Comparison of ENCODE assay signal across 16 mouse cellular contexts in genomic region chr11:116428872-116429859, GRCm38 (mm10). TPM values are rescaled to one million over a fixed set of nuclear protein-coding genes. Genes with fewer than 3 reads are reported as not detected.
DNase-seq lines count a peak whose midpoint lies in the region; ATAC-seq and TF ChIP-seq lines count a peak whose summit lies in the region.
"Had no signal": no experiment of that assay in that cellular context is flagged by ENCODE, and none has a peak within 500 bp of the region (broad histone marks: within the 10 kb centered on the region; RNA-seq: fewer than 3 reads in every experiment).

No protein-coding gene starts in this region.

- H3K27me3 ChIP-seq in heart, embryonic 14.5 days (ENCODE audit: control insufficient read depth, insufficient read depth, low read length): no peaks in the 10 kb centered on the region
- no peaks in the 10 kb centered on the region for H3K27me3 ChIP-seq in CH12.LX (replicated peaks)
- H3K27me3 ChIP-seq in liver, embryonic 12.5 days (replicated peaks): no peaks in the 10 kb centered on the region

- TF ChIP-seq POLR2A in CH12.LX (IDR thresholded peaks at IDR 0.05; ENCODE audit: low read depth, low read length): peak; percentile 28
- no peak for TF ChIP-seq POLR2A in bone marrow, adult 2 months (IDR thresholded peaks at IDR 0.05; ENCODE audit: borderline replicate concordance, control insufficient read depth, low read depth, low read length)

- TF ChIP-seq RAD21 in CH12.LX (IDR thresholded peaks at IDR 0.05; ENCODE audit: low read depth, low read length): no peak

- H3K36me3 ChIP-seq in heart, embryonic 14.5 days (ENCODE audit: control insufficient read depth, insufficient read depth, low read length): no peaks in the 10 kb centered on the region
- no peaks in the 10 kb centered on the region for H3K36me3 ChIP-seq in CH12.LX (replicated peaks in 1 of 2; ENCODE audit: control insufficient read depth in 1 of 2, insufficient read depth in 1 of 2, low read length in 1 of 2)
- no peaks in the 10 kb centered on the region for H3K36me3 ChIP-seq in liver, embryonic 12.5 days

- H3K9me3 ChIP-seq in heart, embryonic 14.5 days (ENCODE audit: control insufficient read depth, low read length): no peaks in the 10 kb centered on the region
- no peaks in the 10 kb centered on the region for H3K9me3 ChIP-seq in CH12.LX (replicated peaks; ENCODE audit: low read length)
- no peaks in the 10 kb centered on the region for H3K9me3 ChIP-seq in liver, embryonic 12.5 days (replicated peaks)

- no peak for DNase-seq in heart, postnatal 4 days
- no peak for DNase-seq in CH12.LX (ENCODE audit: extremely low read depth)
- no peak for DNase-seq in thymus, postnatal 36 days
- no peak for DNase-seq in natural killer cell, adult 2 months (ENCODE audit: low spot score in 2 of 2)
- no peak for DNase-seq in cerebellum, adult 11-12 months
- DNase-seq: adrenal gland, adult 8-10 months; cerebellum, adult 8-10 months; layer of hippocampus, postnatal 36 days; thymus, adult 18-20 months had no signal

- 0 out of 2 replicates have a peak, but pooled peaks have one; percentile 31 for TF ChIP-seq EP300 in CH12.LX (IDR thresholded peaks at IDR 0.05; ENCODE audit: low read length)

- H3K27ac ChIP-seq in heart, embryonic 14.5 days (replicated peaks in 1 of 2; ENCODE audit: control insufficient read depth in 1 of 2, insufficient read depth in 1 of 2, low read depth in 2 of 2, low read length in 2 of 2): 0 out of 4 replicates have a peak overlapping the region, but pooled peaks of 1 of the 2 experiments have one; percentile 2
- H3K27ac ChIP-seq in CH12.LX (ENCODE audit: insufficient read depth, low read depth): peak overlapping the region; percentile 79
- H3K27ac ChIP-seq in bone marrow, adult 2 months (ENCODE audit: control insufficient read depth, insufficient read depth, low read depth, low read length, poor library complexity): peak overlapping the region; percentile 36
- peak overlapping the region; percentile 82 for H3K27ac ChIP-seq in liver, embryonic 12.5 days
- H3K27ac ChIP-seq: hindbrain, embryonic 14.5 days; macrophage had no signal

- peaks cover under 1% of the 10 kb centered on the region; the same call in 1 of the 2 replicates for H3K79me2 ChIP-seq in CH12.LX (replicated peaks; ENCODE audit: control insufficient read depth, extremely low read depth, insufficient read depth, poor library complexity, severe bottlenecking)

- 36% methylated on average over 12 of the region's 13 CpGs for WGBS in heart, embryonic 14.5 days
- 21% methylated on average over 13 of the region's 13 CpGs for WGBS in bone marrow, adult 2 months
- WGBS in liver, embryonic 12.5 days (ENCODE audit: insufficient replicate concordance): 25% methylated on average over 13 of the region's 13 CpGs

- ATAC-seq in heart, embryonic 14.5 days (ENCODE audit: insufficient number of reproducible peaks, insufficient read depth, low FRiP score, low read depth): no peak
- ATAC-seq in liver, embryonic 12.5 days: 0 out of 2 replicates have a peak, but pooled peaks have one; percentile 5
- ATAC-seq: CD4-positive, CD25-positive, alpha-beta regulatory T cell, adult 4 months had no signal

- H3K9ac ChIP-seq in heart, embryonic 14.5 days (ENCODE audit: low read length): peak overlapping the region; percentile 34; the same call in 1 of the 2 replicates
- H3K9ac ChIP-seq in CH12.LX (ENCODE audit: insufficient read depth, low read depth): peak overlapping the region; percentile 20
- H3K9ac ChIP-seq in liver, embryonic 12.5 days: peak overlapping the region; percentile 55
- H3K9ac ChIP-seq: hindbrain, embryonic 14.5 days had no signal

- in situ Hi-C loops in CH12.LX (cut with MboI; ENCODE audit: low pct_ligation_motif_present, low pct_unique_long_range_greater_than_20kb, low sequenced_read_pairs): no loop called here

- dilution Hi-C loops in CH12.LX (cut with MboI; ENCODE audit: extremely low pct_ligation_motif_present, extremely low pct_unique_long_range_greater_than_20kb, low sequenced_read_pairs): no loop called here

- peaks cover 14 to 24% of the 10 kb centered on the region in 2 experiments for H3K4me1 ChIP-seq in heart, embryonic 14.5 days (ENCODE audit: control insufficient read depth in 2 of 2, insufficient read depth in 2 of 2, low read length in 2 of 2)
- H3K4me1 ChIP-seq in CH12.LX (ENCODE audit: control insufficient read depth in 1 of 2, insufficient read depth in 2 of 2): peaks cover 29 to 79% of the 10 kb centered on the region in 2 experiments
- H3K4me1 ChIP-seq in bone marrow, adult 2 months (ENCODE audit: control insufficient read depth, insufficient read depth, low read length): peaks cover 11% of the 10 kb centered on the region
- peaks cover 68% of the 10 kb centered on the region for H3K4me1 ChIP-seq in liver, embryonic 12.5 days

- no peak overlapping the region for H3K4me2 ChIP-seq in heart, embryonic 14.5 days (ENCODE audit: low read length)
- H3K4me2 ChIP-seq in CH12.LX (ENCODE audit: insufficient read depth, low read depth, poor library complexity, severe bottlenecking): peak overlapping the region; percentile 74
- peak overlapping the region; percentile 58 for H3K4me2 ChIP-seq in liver, embryonic 12.5 days
- H3K4me2 ChIP-seq: hindbrain, embryonic 14.5 days had no signal

- no peak for TF ChIP-seq CTCF in CH12.LX (conservative IDR thresholded peaks at IDR 0.05 in 1 of 2, IDR thresholded peaks at IDR 0.05 in 1 of 2; ENCODE audit: low read depth in 2 of 2, low read length in 2 of 2)
- TF ChIP-seq CTCF in bone marrow, adult 2 months (IDR thresholded peaks at IDR 0.05; ENCODE audit: control insufficient read depth, insufficient read depth, low read length): no peak

- H3K4me3 ChIP-seq in heart, embryonic 14.5 days (ENCODE audit: control insufficient read depth in 1 of 2, insufficient read depth in 1 of 2, low read depth in 1 of 2, low read length in 2 of 2): no peak overlapping the region
- peak overlapping the region in 1 of 3 experiments; percentile 6 for H3K4me3 ChIP-seq in CH12.LX (replicated peaks in 1 of 3; ENCODE audit: low read depth in 2 of 3, low read length in 2 of 3, poor library complexity in 1 of 3)
- no peak overlapping the region for H3K4me3 ChIP-seq in bone marrow, adult 2 months (replicated peaks; ENCODE audit: control insufficient read depth, low read depth, low read length)
- H3K4me3 ChIP-seq in liver, embryonic 12.5 days: 0 out of 2 replicates have a peak overlapping the region, but pooled peaks have one; percentile 4
- H3K4me3 ChIP-seq: myocyte had no signal

TF ChIP-seq in CH12.LX, 34 proteins besides CTCF, POLR2A, EP300 and RAD21 (continues in another document):
- TF ChIP-seq MAZ (IDR thresholded peaks at IDR 0.05; ENCODE audit: low read depth, low read length) (peak; percentile 68; the same call in 1 of the 2 replicates), NELFE (IDR thresholded peaks at IDR 0.05; ENCODE audit: low read depth, low read length) (no peak), MAX (IDR thresholded peaks at IDR 0.05; ENCODE audit: low read length) (no peak), GABPA (IDR thresholded peaks at IDR 0.05; ENCODE audit: insufficient replicate concordance, low read depth, low read length) (no peak), IRF4 (IDR thresholded peaks at IDR 0.05; ENCODE audit: low read depth, low read length) (peak; percentile 48), BHLHE40 (IDR thresholded peaks at IDR 0.05; ENCODE audit: low read depth, low read length) (peak; percentile 93), HCFC1 (IDR thresholded peaks at IDR 0.05; ENCODE audit: low read depth, low read length) (no peak), USF2 (conservative IDR thresholded peaks at IDR 0.05; ENCODE audit: low read depth, low read length) (no peak), UBTF (IDR thresholded peaks at IDR 0.05; ENCODE audit: low read depth, low read length) (no peak), CHD2 (IDR thresholded peaks at IDR 0.05; ENCODE audit: low read length) (peak; percentile 74), ELF1 (IDR thresholded peaks at IDR 0.05; ENCODE audit: low read depth, low read length) (peak; percentile 21; the same call in 1 of the 2 replicates), ZC3H11A (IDR thresholded peaks at IDR 0.05; ENCODE audit: low read depth, low read length) (no peak), SMC3 (IDR thresholded peaks at IDR 0.05; ENCODE audit: low read depth, low read length) (no peak), MYC (IDR thresholded peaks at IDR 0.05; ENCODE audit: low read depth, low read length) (no peak), MEF2A (IDR thresholded peaks at IDR 0.05; ENCODE audit: borderline replicate concordance, low read depth, low read length) (no peak), E2F4 (IDR thresholded peaks at IDR 0.05; ENCODE audit: insufficient replicate concordance, low read depth, low read length) (no peak), USF1 (IDR thresholded peaks at IDR 0.05; ENCODE audit: low read depth, low read length) (no peak)

RNA-seq across cellular contexts. Expression of gene Ubald2, which starts 4.7 kb away (rescaled TPM):
- polyA plus RNA-seq in heart, embryonic 14.5 days (2014; fragmentation: Nextera tagmentation; extraction: Ambion mirVana): 53.4 and 62.9 TPM in 2 replicates
- 10 to 100 TPM; 52.8 to 55.5 TPM for total RNA-seq in heart, postnatal 4 days (2021)
- 321 and 436 TPM in 2 replicates for total RNA-seq in CH12.LX (2012; rRNA removed)
- 291 and 336 TPM in 2 replicates for total RNA-seq in CH12.LX (2014; rRNA removed)
- 222 and 228 TPM in 2 replicates for polyA plus RNA-seq in CH12.LX (2012; ENCODE audit: insufficient read length, low read depth)
- 157 and 172 TPM in 2 replicates for polyA plus RNA-seq in bone marrow, adult 2 months (2011; ENCODE audit: insufficient read depth, insufficient read length, low replicate concordance, missing spikeins)
- polyA plus RNA-seq in liver, embryonic 12.5 days (2016; fragmentation: Nextera tagmentation; extraction: Ambion mirVana): 32.3 and 32.6 TPM in 2 replicates

RNA-seq across cellular contexts. Expression of gene Rnf157, which starts 16.3 kb away (rescaled TPM):
- 8.3 and 8.4 TPM in 2 replicates for polyA plus RNA-seq in heart, embryonic 14.5 days (2014; fragmentation: Nextera tagmentation; extraction: Ambion mirVana)
- 10 to 100 TPM; 11.9 to 12.4 TPM for total RNA-seq in heart, postnatal 4 days (2021)
- total RNA-seq in CH12.LX (2012; rRNA removed): 17.2 and 39.3 TPM in 2 replicates
- total RNA-seq in CH12.LX (2014; rRNA removed): 7.2 and 8.7 TPM in 2 replicates
- 8.7 and 10.9 TPM in 2 replicates for polyA plus RNA-seq in CH12.LX (2012; ENCODE audit: insufficient read length, low read depth)
- polyA plus RNA-seq in bone marrow, adult 2 months (2011; ENCODE audit: insufficient read depth, insufficient read length, low replicate concordance, missing spikeins): 14.2 and 14.5 TPM in 2 replicates
- polyA plus RNA-seq in liver, embryonic 12.5 days (2016; fragmentation: Nextera tagmentation; extraction: Ambion mirVana): 2.9 and 4.3 TPM in 2 replicates

RNA-seq across cellular contexts. Expression of gene Qrich2, which starts 36.9 kb away (rescaled TPM):
- polyA plus RNA-seq in heart, embryonic 14.5 days (2014; fragmentation: Nextera tagmentation; extraction: Ambion mirVana): not detected in 2 replicates
- total RNA-seq in heart, postnatal 4 days (2021): under 1 TPM in 1 of 2 experiments, not detected in 1; 0.05 TPM
- total RNA-seq in CH12.LX (2012; rRNA removed) (0.13 and 0.38 TPM in 2 replicates), CH12.LX (2014; rRNA removed) (0.23 and 0.32 TPM in 2 replicates)
- polyA plus RNA-seq in CH12.LX (2012; ENCODE audit: insufficient read length, low read depth): 0.29 and 0.37 TPM in 2 replicates
- polyA plus RNA-seq in bone marrow, adult 2 months (2011; ENCODE audit: insufficient read depth, insufficient read length, low replicate concordance, missing spikeins): not detected in 2 replicates
- not detected in 2 replicates for polyA plus RNA-seq in liver, embryonic 12.5 days (2016; fragmentation: Nextera tagmentation; extraction: Ambion mirVana)
- total RNA-seq: layer of hippocampus, postnatal 36 days had no signal
- polyA plus RNA-seq: CD4-positive, CD25-positive, alpha-beta regulatory T cell, adult 4 months; hindbrain, embryonic 14.5 days; macrophage; myocyte had no signal
